Mouse (Mus musculus) spleen, embryonic (tissue): ENCODE data around the gene Kit.

Source experiments
- CTCF ChIA-PET: fragments of 350-600 bp; sonication (Branson Sonifier 250); formaldehyde crosslinking; loops from one replicate; lab custom pipeline; 2022; lab: Charles Lee

Kit gene

DNA sequence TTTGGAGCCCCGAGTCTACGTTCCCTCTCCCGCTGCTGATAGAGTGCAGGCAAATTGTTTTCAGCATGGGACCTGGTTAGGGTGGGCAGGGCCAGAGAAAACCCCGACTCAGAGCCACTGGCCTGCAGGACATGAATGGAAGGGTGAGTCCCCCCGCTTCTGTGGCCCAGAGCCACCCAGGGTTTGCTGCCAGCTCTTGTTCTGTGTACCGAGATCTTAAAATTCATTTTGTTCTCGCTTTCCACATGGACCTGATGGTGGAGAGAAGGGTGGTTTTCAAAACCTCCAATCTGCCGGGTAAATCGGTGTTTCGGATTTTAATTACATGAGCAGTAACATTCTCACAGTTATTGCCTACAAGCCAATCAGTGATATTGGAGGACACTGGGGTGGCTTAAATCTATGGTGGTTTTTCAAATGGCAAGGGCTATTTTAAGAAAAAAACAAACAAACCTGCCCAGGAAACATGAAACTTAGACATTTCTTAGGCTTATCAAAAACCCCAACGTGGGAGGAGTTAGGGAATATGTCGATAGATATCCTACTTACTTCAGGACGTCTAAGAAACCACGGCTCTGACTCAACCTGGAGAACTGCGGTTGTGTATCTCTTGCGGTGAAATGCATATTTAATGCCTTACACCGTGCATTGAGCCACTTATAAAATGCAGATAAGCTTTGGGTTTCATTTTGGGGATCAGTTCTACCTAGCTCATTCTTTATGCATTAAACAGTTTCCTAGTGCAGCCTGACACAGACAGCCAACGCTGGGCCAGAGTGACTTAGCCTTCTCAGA is 58.3 kb downstream of the Kit start:
- CTCF ChIA-PET = interaction anchor here (0.6 kb wide), 1 partner anchor 1575 kb away, joined by 13 read pairs; no protein-coding TSS in a partner anchor

- CTCF ChIA-PET = no interaction called here
These were observed 60.7 kb downstream of the Kit start for GRCm38 (mm10) chr5:75635385-75635784.

- CTCF ChIA-PET = no interaction called here
These were observed 65.9 kb downstream of the Kit start for GRCm38 (mm10) chr5:75640637-75641036.

GRCm38 (mm10) chr5:75647046-75647445 is 72.3 kb downstream of the Kit start:
- CTCF ChIA-PET = no interaction called here

DNA sequence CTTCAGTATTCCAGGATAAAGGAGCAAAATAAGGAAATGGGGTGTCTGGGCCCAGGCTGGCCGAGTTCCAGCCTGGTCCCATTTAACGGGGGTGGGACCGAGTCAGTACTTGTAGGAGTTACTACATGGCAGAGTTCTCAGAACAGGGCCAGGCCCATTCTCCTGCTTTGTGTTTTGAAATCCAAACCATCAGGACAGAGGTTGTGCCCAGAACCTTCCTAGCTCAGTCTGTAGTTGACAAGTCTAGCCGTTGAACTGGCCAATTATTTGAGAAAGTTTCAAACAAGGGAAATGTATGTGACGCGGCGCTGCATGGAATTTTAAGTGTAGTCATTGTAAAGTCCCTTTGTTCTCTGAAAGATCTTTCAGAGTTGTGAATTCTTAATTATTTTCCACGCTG is 75.8 kb downstream of the Kit start:
- CTCF ChIA-PET = no interaction called here

DNA sequence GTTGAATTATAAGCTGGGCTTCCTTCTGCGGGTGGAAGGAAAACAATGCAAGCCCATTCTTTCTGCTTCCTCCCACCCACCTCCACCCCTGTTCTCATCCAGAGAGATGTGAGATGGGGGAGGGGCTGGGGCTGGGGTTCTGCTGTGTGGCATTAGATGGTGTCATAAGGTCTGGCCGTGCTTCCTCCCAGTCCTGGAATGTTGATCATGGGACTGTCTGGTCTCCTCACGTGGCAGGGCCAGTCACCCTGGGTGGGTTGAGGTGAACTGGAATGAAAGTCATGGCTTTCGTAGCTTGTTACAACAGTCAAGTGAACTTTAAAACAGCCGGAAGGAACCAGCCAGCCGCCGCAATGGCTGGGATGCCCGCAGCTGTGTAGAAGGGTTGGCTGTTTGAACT is 78.7 kb downstream of the Kit start:
- CTCF ChIA-PET = no interaction called here

- CTCF ChIA-PET = no interaction called here
These were observed 83.9 kb downstream of the Kit start for GRCm38 (mm10) chr5:75658575-75658974.

DNA sequence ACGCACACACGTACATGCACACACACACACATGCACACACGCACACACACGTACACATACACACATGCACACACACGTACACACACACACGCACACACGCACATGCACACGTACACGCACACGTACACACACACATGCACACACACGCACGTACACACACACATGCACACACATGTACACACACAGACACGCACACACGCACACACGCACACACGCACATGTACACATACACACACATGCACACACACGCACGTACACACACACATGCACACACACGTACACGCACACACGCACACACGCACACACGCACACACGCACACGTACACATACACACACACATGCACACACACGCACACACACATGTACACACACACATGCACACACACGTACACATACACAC is 85.6 kb downstream of the Kit start:
- CTCF ChIA-PET = no interaction called here

DNA sequence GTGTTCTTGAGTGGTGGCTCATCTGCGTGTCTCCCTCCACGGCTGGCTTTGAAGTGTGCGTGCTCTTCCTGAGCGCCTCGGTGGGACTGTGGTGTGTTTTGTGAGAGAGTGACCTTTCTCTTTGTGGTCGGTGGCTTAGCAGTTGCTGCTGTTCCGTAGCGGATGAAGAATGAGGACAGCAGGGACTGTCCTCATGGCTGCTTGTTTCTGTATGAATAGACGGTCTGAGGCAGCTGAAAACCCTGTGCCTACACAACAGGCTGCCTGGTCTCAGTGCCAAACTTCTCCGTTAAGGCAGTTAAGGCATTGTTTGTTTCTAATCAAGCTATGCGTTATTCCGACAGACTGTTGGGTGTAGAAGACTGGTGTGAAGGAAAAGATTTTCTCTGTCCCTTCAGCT is 87.8 kb downstream of the Kit start:
- CTCF ChIA-PET = no interaction called here

DNA sequence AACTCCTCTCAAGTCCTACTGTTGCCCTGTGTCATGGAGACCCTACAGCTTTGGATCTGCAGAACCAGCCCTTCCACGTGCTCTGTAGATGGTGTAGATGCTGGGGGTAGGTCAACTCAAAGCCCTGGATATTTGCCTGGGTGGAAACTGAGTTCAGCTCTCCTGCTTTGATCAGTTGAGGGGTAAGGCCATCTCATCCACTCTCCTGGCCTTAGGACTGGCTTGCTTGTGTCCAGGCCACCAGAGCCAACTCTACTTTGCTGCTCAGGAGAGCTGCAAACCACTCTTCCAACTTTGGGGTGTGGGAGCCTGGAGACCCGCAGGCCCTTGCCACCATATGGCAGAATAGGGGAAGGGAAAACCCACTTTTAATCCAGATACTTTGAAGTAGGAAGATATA is 89.1 kb downstream of the Kit start:
- CTCF ChIA-PET = no interaction called here

DNA sequence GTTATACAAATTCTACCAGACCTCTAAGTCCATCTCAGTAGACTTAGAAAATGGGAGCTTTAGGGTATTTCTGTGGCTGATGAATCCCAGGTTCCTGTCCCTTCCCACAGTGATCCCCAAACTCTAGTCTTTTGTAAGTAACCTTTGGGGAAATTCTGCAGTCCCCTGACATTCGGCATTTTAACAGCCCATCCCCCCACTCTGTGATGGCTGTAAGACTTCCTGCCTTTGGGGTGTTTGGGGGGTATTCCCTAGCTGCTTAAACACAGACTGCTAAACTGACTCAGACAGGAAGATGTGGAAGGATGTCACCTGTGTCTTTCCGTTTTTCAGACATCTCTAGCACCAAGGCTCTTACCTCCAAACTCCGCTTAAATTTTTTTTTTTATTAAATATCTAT is 92.4 kb downstream of the Kit start:
- CTCF ChIA-PET = no interaction called here

DNA sequence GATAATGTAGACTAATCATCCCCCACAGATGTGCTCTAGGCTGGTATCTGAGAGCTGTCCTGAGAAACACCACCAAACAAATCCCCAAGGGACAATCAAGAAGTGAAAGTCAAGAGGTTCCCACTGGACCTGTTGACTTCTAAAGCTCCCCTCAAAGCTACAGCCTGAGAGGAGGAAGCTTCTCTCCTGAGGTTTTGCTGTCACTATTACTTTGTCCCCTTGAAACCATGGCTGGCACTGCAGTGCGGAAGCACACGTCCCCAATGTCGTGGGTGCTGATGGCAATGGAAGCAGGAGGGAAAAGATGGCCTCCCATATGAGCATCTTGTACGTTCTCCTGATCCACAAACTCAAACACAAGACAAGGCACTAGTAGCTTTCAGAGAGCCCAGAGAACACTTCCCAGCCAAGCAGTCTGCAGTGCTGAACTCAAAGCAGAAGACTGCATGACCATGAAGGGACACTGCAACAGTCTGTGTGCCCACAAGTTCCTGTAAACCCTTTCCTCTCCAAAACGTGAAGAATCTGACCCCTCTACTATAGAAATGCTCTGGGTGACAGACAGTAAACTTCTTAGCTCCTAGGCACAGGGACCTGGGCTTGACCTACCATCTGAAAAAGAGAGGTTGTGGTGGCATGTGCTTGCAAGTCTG is 96.5 kb downstream of the Kit start:
- CTCF ChIA-PET = no interaction called here

DNA sequence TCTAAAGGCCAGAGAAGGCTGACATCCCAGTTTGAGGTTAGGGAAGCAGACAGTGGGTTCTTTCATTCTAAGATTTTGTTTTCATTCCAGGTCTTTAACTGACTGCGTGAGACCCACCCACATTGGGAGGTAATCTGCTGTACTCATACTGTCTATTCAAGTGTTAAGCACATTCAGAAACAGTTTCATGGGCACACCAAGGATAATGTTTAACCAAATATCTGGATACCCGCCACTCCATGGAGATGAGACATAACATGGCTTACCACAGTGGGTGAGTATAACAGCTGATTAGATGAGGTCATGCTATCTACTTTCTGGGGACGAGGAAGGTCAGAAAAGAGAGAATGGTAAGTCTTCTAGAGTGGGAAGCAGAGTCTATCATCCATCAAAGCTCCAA is 101.3 kb downstream of the Kit start:
- CTCF ChIA-PET = no interaction called here

DNA sequence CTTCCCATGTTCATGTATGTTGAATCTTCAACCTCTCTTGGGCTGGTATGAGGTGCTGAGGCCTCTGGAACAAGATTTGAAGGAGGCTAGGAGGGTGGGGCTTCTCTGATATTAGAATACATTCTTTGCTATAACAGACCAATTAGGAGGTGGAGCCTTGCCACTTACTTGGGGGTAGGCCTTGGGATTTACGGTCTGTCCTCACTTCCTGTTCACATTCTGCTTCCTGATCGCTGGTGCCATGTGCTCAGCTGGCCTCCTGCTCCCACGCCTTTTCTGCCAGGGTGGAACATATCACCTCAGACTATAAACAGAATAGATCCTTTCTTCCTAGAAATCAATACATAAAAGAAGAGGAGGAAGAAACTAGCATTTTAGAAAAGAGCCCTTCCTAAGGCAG is 105.2 kb downstream of the Kit start:
- CTCF ChIA-PET = no interaction called here

- CTCF ChIA-PET = no interaction called here
These were observed 120.6 kb downstream of the Kit start for GRCm38 (mm10) chr5:75695162-75695809.

GRCm38 (mm10) chr5:75696960-75697359 is 122.2 kb downstream of the Kit start:
- CTCF ChIA-PET = no interaction called here

GRCm38 (mm10) chr5:75698556-75698955 is 123.8 kb downstream of the Kit start:
- CTCF ChIA-PET = interaction anchor here (0.7 kb wide), 1 partner anchor 109 kb away, joined by 3 read pairs; no protein-coding TSS in a partner anchor

DNA sequence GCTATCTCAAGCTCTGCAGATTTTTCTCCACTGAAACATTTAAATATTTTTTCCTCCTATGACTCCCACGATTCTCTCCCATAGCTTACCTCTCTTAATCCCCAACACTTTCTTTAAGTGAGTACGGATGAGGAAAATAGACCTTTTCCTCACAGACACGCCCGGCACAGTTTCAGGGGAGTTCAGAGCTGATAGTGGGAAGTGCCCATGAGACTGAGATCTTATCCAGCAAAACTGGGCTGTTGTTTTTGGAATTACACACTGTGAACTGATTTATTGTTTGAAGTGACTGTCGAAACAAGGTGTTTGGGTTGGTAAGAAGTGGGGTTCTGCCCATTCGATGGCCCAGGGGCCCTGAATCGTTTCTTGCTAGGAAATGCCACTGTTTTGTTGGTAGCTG is 124.4 kb downstream of the Kit start:
- CTCF ChIA-PET = interaction anchor here (0.7 kb wide), 1 partner anchor 108 kb away, joined by 3 read pairs; no protein-coding TSS in a partner anchor

GRCm38 (mm10) chr5:75699516-75699915 is 124.8 kb downstream of the Kit start:
- CTCF ChIA-PET = no interaction called here

GRCm38 (mm10) chr5:75701662-75702061 is 126.9 kb downstream of the Kit start:
- CTCF ChIA-PET = no interaction called here

- CTCF ChIA-PET = no interaction called here
These were observed 127.4 kb downstream of the Kit start for GRCm38 (mm10) chr5:75702080-75702479.

DNA sequence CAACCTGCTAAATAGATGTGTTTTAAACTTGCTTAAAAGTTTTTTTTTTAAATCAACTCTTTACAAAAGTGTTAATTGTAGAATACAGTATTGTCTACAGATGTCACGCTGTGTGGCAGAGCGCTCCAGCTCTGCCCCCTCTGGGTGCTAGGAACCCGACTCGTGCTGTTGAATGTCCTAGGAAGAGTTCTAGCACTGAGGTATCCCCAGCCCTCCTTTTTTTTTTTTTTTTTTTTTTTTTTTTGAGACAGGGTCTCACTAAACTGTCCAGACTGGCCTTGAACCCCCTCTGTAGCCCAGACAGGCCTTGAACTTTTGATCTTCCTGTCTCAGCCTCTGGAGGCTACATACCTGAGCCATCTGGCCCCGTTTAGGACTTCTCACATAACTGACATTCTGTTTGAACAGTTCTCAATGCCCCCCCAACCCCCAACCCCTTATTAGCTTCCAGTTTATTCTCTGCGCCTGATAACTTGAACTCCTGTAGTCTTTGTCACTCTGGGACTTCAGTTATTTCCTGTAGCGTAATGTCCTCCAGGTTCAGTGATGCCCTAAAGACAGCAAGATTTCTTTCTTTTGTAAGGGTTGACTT is 130.0 kb downstream of the Kit start:
- CTCF ChIA-PET = interaction anchor here (0.6 kb wide), 1 partner anchor 1620 kb away, joined by 3 read pairs; no protein-coding TSS in a partner anchor
